Mouse (Mus musculus): ENCODE results near the gene Abat.

The Abat gene

GRCm38 (mm10) chr16:8573751-8574150 is 60.5 kb downstream of the Abat start:
- in situ Hi-C loops (cut with MboI), result no loop called here

DNA sequence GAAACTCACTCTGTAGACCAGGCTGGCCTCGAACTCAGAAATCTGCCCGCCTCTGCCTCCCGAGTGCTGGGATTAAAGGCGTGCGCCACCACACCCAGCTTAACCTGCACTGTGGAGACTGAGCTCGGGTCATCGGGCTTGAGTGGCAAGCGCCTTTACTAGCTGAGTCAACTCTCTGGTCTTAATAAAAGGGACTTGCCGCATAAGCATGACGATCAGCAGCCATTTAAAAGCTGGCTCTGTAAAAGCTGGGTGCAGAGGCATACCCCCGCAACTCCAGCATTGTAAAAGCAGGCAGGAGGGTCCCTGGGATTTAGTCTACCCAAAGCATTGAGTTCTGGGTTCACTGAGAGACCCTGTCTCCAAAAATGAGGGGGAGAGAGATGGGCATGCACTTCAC is 61.1 kb downstream of the Abat start:
- in situ Hi-C loops (cut with MboI), result no loop called here

DNA sequence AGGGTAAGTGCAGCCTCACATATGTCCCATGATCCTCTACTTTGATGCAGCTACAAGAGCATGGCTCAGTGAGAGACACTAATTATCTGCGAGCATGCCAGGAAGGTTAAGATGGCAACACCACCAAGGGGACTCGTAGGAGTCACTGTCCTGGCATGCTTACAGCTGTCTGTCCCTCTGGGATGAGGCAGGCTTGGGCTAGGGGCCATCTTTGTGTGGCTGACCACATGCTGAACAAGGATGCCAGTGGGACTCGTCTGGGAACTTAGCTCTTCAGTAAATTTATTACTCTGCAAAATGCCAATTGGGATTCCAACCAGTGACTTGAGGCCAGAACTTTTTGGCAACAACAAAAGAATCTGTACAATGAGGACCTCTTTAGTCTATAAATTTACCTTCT is 62.9 kb downstream of the Abat start:
- in situ Hi-C loops (cut with MboI), result no loop called here

DNA sequence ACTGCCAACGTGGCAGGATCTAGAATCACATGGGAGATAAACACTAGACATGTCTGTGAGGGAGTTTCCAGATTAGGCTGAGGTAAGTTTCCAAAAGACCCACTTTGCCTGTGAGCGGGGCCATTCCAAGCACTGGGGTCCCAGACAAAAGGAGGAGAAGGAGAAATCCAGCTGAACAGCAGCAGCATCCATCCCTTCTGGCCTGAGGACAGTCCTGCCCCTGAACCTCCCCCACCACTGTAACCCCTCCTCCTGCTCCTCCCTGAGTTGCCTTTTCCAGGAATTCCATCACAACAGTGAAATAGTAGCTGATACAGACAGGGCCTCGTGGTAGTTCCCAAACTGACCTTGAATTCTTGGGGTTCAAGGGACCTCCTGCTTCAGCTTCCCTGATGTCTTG is 63.7 kb downstream of the Abat start:
- in situ Hi-C loops (cut with MboI), result no loop called here

DNA sequence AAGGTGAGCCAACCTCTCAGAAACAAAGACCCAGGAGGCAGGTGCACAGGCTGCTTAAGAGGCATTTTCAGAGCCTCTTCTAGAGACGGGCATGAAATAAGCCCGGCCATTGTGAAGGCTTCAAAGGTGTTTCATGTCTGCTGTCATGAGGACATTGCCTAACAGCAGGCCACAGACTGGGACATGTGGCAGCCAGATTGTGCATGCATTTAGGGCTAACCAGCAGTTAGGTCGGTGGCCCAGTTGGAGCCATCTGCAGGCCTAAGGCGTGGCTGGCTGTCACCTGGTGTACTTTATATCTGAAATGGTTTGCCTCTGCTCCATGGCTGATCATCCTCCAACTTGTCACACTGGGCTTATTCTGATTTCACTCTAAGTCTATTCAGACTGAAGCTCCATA is 65.1 kb downstream of the Abat start:
- in situ Hi-C loops (cut with MboI), result no loop called here

GRCm38 (mm10) chr16:8579546-8579945 is 66.3 kb downstream of the Abat start:
- in situ Hi-C loops (cut with MboI), result no loop called here

DNA sequence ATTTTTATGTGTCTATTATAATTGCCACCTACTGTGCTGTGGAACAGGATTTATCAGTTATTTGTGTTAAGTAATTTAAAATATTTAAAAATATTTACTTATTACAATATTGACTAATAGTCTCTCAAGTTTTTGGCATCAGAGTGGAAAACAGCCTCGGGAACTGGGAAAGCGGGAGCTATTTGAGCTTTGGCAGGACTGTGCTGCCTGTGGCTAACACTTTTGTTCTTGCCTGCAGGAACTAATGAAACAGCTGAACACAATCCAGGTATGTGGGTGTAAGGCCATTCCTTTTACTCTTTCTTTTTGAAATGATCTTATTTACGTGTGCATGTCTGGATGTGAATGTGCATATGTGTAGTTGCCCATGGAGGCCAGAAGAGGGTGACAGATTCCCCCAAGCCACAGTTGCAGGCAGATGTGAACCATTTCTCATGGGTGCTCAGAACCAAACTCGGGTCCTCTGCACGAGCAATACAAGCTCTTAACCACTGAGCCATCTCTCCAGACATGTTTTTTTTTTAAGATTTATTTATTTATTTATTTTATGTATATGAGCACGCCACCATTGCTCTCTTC is 68.5 kb downstream of the Abat start:
- in situ Hi-C loops (cut with MboI), result no loop called here

- in situ Hi-C loops (cut with MboI), result no loop called here
Measured at GRCm38 (mm10) chr16:8582579-8583295, 69.5 kb downstream of the Abat start.

GRCm38 (mm10) chr16:8584248-8584647 is 71.0 kb downstream of the Abat start:
- in situ Hi-C loops (cut with MboI), result no loop called here

GRCm38 (mm10) chr16:8585056-8585455 is 71.8 kb downstream of the Abat start:
- in situ Hi-C loops (cut with MboI), result no loop called here

- in situ Hi-C loops (cut with MboI), result no loop called here
Measured at GRCm38 (mm10) chr16:8595411-8595810, 82.2 kb downstream of the Abat start.

- in situ Hi-C loops (cut with MboI), result no loop called here
Measured at GRCm38 (mm10) chr16:8596336-8596735, 83.1 kb downstream of the Abat start.

GRCm38 (mm10) chr16:8597516-8597915 is 84.3 kb downstream of the Abat start:
- in situ Hi-C loops (cut with MboI), result no loop called here

DNA sequence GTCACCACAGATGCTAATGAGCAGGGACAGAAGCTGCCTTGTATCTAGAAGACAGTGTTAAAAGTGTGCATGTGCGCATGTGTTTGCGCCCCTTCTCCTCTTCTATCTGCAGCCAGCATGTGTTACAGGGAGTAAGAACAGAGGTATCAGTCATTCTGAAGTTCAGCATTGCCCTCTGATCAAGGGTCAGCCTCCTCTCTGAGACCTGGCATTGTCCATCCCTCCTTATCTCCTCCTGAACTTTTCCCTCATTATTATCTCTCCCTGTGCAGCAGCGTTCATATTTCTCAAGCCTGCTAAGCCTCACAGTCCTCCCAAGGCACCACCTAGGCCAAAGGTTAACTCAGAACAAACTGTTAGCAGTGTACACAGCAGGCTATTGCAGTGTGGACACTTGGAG is 90.6 kb downstream of the Abat start:
- in situ Hi-C loops (cut with MboI), result no loop called here

- in situ Hi-C loops (cut with MboI), result no loop called here
Measured at GRCm38 (mm10) chr16:8610397-8610796, 97.2 kb downstream of the Abat start.

DNA sequence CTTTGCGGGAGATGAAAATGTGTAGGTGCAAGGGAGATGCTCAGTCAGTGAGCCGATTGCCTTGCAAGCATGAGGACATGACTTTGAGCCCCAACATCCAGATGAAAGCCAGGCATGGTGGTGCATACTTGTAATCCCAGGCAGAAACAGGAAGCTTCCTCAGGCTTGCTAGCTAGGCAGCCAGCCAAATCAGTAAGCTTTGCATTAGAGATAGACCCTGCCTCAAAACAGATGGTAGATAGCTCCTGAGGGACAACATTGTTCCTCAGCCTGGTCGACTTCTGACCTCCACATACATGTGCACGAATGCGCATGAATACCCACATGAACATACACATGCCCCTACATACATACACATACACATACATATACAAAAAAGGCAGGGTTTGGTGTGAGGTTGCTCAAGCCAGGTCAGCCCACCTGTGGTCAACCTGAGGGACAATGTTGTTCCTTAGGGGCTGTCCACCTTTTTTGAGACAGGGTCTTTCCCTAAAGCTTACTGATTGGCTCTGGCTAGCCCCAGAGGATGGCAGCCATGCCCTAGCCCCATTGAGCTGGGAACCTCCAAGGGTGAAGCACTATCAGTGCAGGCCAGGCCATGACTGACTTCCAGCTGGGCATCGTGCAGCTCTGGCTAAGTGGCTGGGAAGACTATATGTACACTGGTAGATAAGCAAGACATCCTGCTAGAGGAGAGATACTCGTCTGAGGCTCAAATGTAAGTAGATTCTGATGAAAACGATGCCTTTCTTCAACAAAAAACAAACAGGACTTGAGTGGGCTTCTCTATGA is 99.2 kb downstream of the Abat start:
- in situ Hi-C loops (cut with MboI), result no loop called here

- in situ Hi-C loops (cut with MboI), result no loop called here
Measured at GRCm38 (mm10) chr16:8613039-8613438, 99.8 kb downstream of the Abat start.

GRCm38 (mm10) chr16:8613447-8613846 is 100.2 kb downstream of the Abat start:
- in situ Hi-C loops (cut with MboI), result no loop called here

- in situ Hi-C loops (cut with MboI), result no loop called here
Measured at GRCm38 (mm10) chr16:8619659-8620314, 106.6 kb downstream of the Abat start.

- in situ Hi-C loops (cut with MboI), result no loop called here
Measured at GRCm38 (mm10) chr16:8620315-8621115, 107.3 kb downstream of the Abat start.

GRCm38 (mm10) chr16:8630419-8630818 is 117.2 kb downstream of the Abat start:
- in situ Hi-C loops (cut with MboI), result no loop called here

DNA sequence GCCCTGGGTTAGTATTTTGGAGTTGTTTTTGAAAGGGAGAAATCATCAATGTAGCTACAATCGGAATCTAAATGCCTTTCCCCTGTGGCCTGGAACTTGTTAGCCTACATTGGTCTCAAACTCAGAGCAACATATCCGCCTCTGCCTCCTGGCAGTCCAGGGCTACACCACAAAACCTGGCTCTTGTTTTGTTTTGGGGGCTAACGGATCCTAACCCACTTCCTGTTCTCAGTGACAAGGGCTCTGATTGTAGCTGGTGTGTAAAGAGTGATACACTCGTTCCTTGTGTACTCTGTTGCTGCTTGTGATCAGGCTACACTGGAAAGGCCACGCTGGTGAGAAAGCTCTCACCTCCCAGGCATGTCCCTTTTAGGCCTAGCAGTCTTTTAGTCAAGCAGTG is 118.2 kb downstream of the Abat start:
- in situ Hi-C loops (cut with MboI), result no loop called here
